Mouse (Mus musculus) embryo, embryonic 10.5 days (tissue): ENCODE results near the gene Kif5c.
A peak's percentile ranks its signal among the peaks of the same experiment; 100 is the strongest.

ENCODE experiments used
- DNase-seq: peaks from one replicate; pipeline ENCODE4 v3.0.0-alpha.2; 2015; ENCODE audit warnings: low spot score

Gene Kif5c

GRCm38 (mm10) chr2:49621234-49621633, 2.1 kb downstream of the Kif5c start:
- no peak for DNase-seq

DNA sequence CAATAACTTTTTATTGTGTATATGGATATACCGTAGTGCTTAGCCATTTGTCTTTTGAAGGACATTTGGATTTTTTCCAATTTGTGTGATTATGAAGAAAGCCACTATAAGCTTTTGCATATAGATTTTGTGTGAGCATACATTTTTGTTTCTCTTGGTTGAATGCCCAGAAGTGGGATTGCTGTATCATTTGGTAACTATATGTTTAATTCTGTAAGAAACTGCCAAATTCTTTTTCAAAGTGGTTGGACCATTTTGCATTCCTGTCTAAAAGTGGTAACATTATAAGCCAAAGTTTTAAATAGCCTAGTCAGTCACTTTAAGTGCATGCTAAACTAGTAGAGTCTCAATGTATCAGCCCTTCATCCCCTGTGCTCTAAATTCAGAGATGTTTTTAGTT, 6.5 kb downstream of the Kif5c start:
- DNase-seq: no peak

- no peak for DNase-seq
Observed at GRCm38 (mm10) chr2:49627611-49628010, 8.5 kb downstream of the Kif5c start.

- no peak for DNase-seq
Observed at GRCm38 (mm10) chr2:49628094-49628705, 9.1 kb downstream of the Kif5c start.

DNA sequence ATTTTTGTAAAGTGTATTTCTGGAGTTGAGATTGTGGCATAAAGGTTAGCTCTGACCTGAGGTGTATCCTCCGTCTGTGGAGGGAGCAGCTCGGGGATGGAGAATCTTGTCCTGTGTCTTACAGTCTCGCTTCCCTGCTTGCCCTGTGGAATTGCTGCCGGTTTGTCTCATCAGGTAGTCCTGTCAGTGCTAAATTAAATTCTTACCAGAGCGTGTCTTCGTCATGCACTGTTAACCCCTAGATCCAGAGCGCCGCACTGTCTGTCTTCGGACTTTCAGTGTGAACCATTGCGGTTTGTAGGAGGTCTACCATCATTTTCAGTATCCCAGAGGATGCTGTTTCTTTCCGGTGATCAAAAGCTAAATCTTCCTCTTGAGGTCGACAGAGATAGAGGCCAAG, 10.1 kb downstream of the Kif5c start:
- DNase-seq: no peak

DNA sequence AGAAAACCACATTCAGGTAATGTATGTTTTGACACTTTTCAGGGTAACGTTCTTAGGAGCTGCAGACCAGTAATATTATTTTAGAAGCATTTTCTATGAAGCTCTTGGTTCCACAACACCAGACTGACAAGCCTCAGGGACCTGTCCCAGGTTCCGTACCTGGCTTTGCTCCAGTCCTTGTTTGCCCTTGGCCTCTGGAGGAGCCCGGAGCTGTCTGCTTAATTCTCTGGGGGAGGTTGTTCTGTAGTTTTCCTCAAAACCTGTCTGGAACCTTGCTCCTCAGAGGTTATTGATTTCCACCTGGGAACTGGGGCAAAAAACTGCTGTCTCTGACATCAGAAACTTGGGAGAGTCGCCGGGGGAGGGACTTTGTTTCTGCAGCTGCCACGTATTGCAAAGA, 11.5 kb downstream of the Kif5c start:
- DNase-seq: no peak

DNA sequence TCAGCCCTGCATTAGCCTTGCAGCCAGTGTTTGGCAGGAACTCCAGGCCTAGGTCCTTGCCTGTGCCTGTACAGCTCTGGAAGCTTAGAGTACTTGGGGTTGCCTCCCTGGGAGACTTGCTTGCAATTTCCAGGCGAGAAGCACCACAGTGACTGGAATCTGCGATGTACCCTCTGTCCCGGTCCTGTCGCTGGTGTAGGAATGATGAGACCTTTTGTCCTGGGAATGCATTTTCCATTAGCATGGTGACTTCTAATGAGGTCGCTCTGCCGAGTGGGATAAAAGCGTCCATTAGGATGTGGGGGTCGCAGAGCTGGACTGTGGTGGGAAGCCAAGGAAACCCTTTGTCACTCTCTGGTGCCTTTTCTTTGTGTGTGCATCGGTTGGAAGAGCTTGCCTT, 14.1 kb downstream of the Kif5c start:
- peak; percentile 72 for DNase-seq

DNA sequence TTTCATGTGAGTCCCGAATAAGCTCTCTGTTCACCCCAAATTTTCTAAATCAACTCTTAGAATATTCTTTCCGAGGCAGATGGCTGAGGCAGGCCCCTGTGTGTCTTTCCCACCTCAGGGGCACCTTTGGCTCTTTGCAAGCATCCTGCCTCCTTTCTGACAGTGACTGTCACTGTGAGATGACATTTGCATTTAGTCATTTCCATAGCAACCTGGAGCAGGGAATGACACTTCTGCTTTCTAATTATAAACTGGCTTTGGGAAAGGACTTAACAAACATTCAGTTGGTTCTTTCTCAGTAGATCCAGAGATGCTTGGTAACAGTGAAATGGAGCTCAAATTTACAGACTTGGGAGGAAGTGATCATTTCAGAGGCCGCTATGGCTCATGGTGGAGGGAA, 23.7 kb downstream of the Kif5c start:
- no peak for DNase-seq

DNA sequence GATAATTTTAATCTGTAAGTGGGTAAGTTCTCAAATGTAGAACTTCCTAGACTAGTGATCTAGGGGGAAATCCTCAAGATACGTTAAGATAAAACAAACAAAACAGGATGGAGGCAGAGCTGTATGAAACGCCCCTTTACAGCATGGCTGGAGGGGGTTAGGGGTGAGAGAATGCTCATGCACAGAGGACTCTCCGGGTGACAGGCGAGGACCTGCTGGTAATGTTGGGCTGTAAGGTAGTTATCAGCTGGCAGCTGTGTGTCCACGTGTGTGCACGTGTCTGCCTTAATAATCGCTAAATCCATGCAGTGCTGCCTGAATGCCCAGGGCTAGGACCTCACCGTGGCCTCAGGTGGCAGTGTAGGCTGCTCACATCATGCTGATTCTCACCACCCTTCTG, 24.7 kb downstream of the Kif5c start:
- DNase-seq: no peak

DNA sequence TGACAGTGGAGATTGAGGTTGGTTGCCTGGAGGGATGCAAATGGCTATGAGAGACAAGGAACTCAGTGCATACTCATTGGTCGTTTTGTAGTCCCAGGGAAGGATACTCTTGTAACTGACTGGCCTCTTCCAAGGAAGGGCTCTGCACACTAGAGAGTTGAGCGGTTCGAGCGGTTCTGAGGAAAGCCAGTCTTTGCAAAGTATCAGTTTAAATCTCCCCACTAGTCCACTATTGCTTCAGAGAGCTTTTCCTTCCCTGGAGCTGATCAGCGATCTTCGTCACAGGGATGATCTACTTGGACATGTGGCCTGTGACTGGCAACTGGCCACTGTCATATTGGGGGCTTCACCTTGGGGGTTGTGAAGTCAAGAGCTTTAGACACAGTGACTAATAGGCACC, 28.5 kb downstream of the Kif5c start:
- no peak for DNase-seq

DNA sequence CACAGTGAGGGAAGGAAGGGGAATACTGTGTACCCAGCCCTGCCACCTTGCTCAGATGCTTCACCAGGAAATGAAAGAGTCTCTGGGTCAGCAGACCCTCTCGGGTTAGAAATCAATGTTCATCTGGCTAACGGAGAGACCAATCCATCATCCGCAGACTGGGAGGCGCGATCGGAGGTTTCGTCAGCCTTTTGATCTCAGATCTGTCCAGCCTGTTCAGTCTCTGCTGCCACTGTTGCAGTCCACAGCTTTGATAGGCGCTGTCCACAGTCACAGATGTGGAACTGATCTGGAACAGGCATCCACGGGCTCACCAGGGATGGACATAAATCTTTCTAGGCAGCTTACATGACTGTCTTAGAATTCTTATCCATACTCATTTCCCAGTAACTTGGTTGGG, 29.2 kb downstream of the Kif5c start:
- DNase-seq: peak; percentile 53

- DNase-seq: no peak
Observed at GRCm38 (mm10) chr2:49648806-49649205, 29.7 kb downstream of the Kif5c start.

DNA sequence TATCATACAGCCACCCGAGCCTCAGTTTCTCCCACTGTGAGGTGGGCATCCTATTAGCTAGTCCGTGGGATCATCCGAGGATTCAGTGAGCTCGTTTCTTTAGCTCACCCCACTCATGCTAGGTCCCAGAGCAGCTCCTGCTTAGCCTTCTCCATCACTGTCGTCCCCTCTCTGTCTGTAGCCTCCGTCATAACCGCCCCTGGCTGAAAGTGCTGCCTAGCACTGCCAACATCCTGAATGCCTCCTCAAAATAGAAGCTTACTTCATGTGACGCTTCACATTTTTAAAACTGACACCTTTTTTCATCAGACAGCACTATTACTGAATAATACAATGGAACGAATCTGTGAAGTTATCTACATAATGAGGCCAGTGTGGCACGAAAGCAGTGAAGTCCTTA, 30.1 kb downstream of the Kif5c start:
- no peak for DNase-seq

DNA sequence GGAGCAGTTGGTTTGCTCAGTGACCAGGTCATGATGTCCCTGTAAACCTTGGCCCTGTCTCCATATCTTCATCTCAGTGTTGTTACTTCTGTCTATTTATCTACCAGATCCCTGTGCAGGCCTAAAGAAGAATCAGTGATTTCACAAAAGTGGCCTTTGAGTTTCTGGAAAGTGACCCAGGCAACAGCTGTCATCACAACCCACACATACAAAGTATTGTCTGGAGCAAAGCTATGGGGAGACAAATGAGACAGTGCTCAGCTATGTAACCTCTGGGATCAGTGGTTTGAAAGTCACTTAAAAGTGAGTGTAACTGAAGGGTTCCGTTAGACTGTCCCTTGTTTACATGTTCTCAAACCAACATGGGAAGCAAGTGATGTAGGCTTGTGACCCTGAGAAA, 32.6 kb downstream of the Kif5c start:
- no peak for DNase-seq

- DNase-seq: no peak
Observed at GRCm38 (mm10) chr2:49654606-49655005, 35.5 kb downstream of the Kif5c start.

GRCm38 (mm10) chr2:49655195-49655873, 36.2 kb downstream of the Kif5c start:
- no peak for DNase-seq

GRCm38 (mm10) chr2:49655874-49656195, 36.7 kb downstream of the Kif5c start:
- no peak for DNase-seq

DNA sequence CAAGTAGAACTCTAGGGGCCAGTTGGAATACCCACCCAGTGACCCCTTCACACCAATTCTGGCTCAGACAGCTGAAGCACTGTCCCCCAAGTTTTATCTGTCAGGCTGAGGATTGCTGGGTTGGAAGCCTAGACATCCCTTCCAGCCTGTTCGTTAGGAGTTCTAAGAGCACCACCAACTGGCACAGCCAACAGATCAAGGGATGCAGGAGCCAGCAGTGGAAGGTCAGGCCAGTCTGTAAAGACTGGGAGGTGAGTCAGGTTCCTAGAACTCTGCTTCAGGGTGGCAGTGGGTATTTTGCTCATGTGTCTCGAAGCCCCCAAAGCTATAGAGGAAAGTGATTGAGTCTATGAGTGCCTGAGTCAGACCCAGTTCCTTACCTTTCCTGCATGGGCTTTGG, 37.9 kb downstream of the Kif5c start:
- DNase-seq: no peak

GRCm38 (mm10) chr2:49657666-49658065, 38.6 kb downstream of the Kif5c start:
- DNase-seq: no peak

DNA sequence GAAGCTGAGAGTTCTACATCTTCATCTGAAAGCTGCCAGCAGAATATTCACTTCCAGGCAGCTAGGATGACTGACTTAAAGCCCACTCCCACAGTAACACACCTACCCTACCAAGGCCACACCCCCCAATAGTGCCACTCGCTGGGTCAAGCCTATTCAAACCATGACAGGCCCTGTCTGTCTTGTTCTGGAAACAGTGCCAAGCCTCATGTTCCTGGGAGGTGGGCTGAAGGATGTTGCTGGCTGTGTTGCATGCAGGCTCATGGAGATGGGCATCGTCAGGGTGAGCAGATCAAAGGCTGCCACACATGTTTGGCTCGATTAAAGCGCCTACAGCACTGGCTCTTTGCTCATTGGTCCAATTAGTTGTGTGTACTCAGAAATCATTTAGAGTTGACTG, 39.9 kb downstream of the Kif5c start:
- no peak for DNase-seq

GRCm38 (mm10) chr2:49659964-49660363, 40.9 kb downstream of the Kif5c start:
- DNase-seq: no peak

GRCm38 (mm10) chr2:49660375-49660923, 41.4 kb downstream of the Kif5c start:
- no peak for DNase-seq

DNA sequence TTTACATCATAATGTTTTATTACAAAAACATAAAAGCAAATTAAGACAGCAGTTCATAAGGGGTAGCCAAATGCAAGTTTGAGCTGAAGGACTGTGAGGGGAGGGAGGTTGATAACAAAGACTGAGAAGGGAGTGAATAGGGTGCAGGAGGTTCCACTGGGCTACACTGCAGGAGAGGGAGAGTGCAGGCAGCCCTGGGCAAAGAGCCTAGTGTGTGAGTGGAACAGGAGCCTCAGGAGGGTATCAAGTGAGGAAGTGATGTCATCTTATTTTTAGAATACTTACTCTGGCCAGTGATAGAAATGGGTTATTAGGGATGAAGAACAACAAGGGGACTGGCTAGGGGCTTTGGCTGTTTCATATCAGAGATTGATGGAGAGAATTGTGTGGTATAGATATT, 42.2 kb downstream of the Kif5c start:
- DNase-seq: no peak

- DNase-seq: no peak
Observed at GRCm38 (mm10) chr2:49661872-49662271, 42.8 kb downstream of the Kif5c start.
